Mouse (Mus musculus): ENCODE results near the gene Adgra1. TPM values are rescaled to one million over a fixed set of nuclear protein-coding genes. Genes with fewer than 3 reads are reported as not detected.

The Adgra1 gene
- polyA plus RNA-seq, 1 experiment: 0.14 TPM

- Histone ChIP-seq H3K79me2 (ENCODE audit: control insufficient read depth, insufficient read depth) (no peaks in the 10 kb centered on the region), H3K36me3 (ENCODE audit: control insufficient read depth, insufficient read depth) (no peaks in the 10 kb centered on the region), H3ac (ENCODE audit: control insufficient read depth, insufficient read length, low read depth) (no peak overlapping the region), H3K79me3 (ENCODE audit: low read depth) (no peaks in the 10 kb centered on the region), H3K27me3 (ENCODE audit: control insufficient read depth, insufficient read depth, insufficient read length) (peaks cover 34% of the 10 kb centered on the region), H3K4me3 (ENCODE audit: insufficient read depth, poor library complexity, severe bottlenecking) (no peak overlapping the region)
- no peak for TF ChIP-seq MYOG (IDR thresholded peaks at IDR 0.05; ENCODE audit: control insufficient read depth, extremely low read depth, insufficient read length)
- TF ChIP-seq CTCF (IDR thresholded peaks at IDR 0.05; ENCODE audit: control insufficient read depth, insufficient read depth, insufficient read length): no peak
- TF ChIP-seq USF1 (IDR thresholded peaks at IDR 0.05; ENCODE audit: low read depth): no peak
- TF ChIP-seq FOSL1 (IDR thresholded peaks at IDR 0.05; ENCODE audit: insufficient read depth, low read length, poor library complexity, severe bottlenecking): no peak
- no peak for TF ChIP-seq CEBPB (IDR thresholded peaks at IDR 0.05; ENCODE audit: low read depth)
- TF ChIP-seq MAX (IDR thresholded peaks at IDR 0.05): no peak
- no peak for TF ChIP-seq MYOD1 (IDR thresholded peaks at IDR 0.05; ENCODE audit: control insufficient read depth, insufficient read length, low read depth)
These were observed 84.3 kb downstream of the Adgra1 start for GRCm38 (mm10) chr7:139918262-139918661.

Other genes with a start within 250 kb of the Adgra1 start
- 0.15 TPM for gene Cfap46, start 150.4 kb upstream of the Adgra1 start, polyA plus RNA-seq (2012; fragmentation: generic; extraction: Trizol)
- gene Kndc1, start 60.5 kb downstream of the Adgra1 start, polyA plus RNA-seq (2012; fragmentation: generic; extraction: Trizol): not detected
- gene Utf1, start 109.6 kb downstream of the Adgra1 start, polyA plus RNA-seq (2012; fragmentation: generic; extraction: Trizol): not detected
- gene 6430531B16Rik, start 144.6 kb downstream of the Adgra1 start, polyA plus RNA-seq (2012; fragmentation: generic; extraction: Trizol): 0.08 TPM
- 3.7 TPM for gene Adam8, start 158.4 kb downstream of the Adgra1 start, polyA plus RNA-seq (2012; fragmentation: generic; extraction: Trizol)
- 55.8 TPM for gene Zfp511, start 202.2 kb downstream of the Adgra1 start, polyA plus RNA-seq (2012; fragmentation: generic; extraction: Trizol)
- 31.7 TPM for gene Tubgcp2, start 202.5 kb downstream of the Adgra1 start, polyA plus RNA-seq (2012; fragmentation: generic; extraction: Trizol)
- gene Msx3, start 214.9 kb downstream of the Adgra1 start, polyA plus RNA-seq (2012; fragmentation: generic; extraction: Trizol): 0.01 TPM
- not detected for gene Caly, start 248.4 kb downstream of the Adgra1 start, polyA plus RNA-seq (2012; fragmentation: generic; extraction: Trizol)

Measured in C2C12 (cell line).